Mouse (Mus musculus) urinary bladder, postnatal 36 days (tissue): ENCODE measurements at regions not wholly inside any gene's neighbourhood (a gene's known extent, or its start where the extent isn't known, plus 50 kb on each side); places are given as distances from the start of the nearest gene placed in this dataset.

Experiments used
- DNase-seq, 2 experiments: peaks; one replicate each; pipeline ENCODE4 v3.0.0; 2022; ENCODE audit warnings: low spot score in 2 of 2, mixed read lengths in 1 of 2

DNA sequence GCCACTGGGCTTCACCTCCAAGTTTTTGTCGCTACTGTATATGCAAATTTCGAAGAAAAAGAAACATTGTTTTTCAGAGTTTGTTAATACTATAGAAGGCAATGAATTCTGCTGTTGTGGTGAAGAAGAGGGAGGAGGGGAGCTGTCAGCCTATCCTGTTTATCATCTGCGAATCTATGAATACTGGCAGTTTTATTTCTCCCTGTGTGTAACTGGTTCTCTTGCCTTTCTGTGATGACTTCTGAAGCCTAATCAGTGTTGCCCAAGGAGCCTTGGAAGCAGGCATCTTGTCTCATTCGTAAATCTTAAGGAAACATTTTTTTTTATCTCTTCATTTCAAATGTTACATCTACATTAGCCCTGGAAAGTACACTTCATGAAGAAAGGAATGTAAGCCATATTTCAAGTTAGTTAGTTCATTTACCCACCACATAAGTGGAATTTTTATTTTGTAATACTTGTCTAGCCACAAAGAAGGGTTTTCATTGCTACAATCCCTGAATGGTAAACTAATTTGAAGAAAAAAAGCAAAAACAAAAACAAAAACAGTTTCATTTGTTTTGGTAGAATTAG lies 251.5 kb upstream of the Fn1 start:
- no peak for DNase-seq

DNA sequence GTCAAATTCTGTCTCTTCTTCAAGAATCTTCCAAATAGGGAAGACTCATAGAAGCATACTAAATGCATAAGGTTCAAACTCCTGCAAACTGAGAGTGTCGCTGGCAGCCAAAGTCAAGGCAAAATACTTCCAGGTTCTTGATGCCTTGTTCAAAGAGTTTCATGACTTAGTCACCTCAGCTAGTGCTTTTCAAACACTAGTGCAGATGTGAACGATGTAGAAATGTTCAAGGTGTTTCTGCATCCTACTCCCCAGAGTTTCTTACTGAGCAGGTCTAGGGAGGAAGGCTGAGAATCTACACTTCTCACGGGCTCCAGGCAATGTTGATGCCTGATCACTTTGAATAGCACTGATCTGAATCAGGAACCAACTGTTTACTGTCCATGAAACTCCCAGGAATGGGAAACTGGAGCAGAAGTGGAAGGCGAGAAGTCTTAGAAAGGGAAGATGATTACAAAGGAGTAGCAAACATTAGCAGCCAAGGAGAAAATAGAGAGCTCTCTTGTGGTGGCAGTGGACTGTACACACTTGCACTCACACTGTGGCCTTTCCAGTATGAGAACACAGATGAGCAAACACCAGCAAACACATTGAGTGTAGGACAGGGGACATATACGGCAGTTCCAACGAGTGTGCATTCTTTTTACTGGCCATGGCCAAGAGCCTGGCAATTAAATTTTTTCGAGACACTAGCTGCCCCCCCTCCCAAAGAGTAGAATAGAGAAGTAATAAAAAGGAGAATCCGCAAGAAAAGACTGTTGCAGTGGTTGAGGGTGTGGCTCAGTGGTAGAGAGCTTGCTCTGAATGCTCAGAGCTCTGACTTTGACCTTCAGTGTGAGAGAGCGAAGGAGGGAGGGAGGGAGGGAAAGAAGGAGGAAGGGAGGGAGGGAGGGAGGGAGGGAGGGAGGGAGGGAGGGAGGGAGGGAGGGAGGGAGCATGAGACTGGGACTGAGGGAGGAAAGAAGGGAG lies 247.4 kb upstream of the Fn1 start:
- no peak for DNase-seq

DNA sequence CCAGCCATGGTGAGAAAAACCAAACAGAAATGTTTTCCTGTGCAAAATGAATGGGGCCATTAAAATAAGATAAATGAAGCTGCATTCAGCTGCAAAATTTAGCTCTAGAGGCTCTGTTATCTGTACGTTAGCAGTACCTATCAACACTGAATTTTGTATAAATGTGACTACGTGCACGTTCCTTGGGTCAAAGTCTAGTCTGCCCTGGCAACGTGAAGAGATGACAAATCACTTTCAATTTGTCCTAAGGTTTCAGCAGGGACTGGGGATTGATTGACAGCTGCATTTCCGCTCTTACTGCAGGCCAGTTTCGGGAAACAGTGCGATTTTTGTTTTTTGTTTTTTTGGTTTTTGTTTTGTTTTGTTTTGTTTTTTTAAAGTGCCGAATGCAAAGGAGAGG lies 246.1 kb upstream of the Fn1 start:
- DNase-seq = no peak

- no peak for DNase-seq
Measured at GRCm38 (mm10) chr1:71898198-71898597, 245.2 kb upstream of the Fn1 start.

DNA sequence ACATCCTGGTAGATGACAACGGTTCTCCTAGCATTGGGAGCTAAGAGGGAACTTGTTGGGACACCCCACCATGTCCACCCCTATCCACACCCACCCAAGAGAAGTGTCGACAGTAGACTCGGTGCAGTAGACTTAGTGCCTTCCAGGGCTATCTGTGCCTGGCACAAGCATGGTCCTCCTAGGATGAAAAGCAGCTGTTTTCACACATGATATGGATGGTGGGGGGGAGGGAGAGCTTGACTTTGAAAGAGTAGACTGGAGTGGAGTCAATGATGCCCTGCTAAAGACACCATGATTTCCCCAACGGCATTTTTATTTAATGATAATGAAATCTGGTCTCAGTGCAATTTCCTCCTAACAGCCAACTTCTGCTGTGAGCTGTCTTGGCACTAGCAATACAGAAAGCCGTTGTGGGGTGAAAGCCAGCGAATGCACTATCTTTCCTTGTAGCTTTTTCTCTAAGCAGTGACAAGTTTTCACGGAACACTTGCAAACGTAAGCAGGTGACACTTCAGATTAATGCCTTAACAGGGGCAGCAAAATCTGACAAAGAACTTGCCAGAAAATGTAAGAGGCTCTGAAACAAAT lies 244.6 kb upstream of the Fn1 start:
- DNase-seq = peak in 1 of 2 experiments; percentile 23

DNA sequence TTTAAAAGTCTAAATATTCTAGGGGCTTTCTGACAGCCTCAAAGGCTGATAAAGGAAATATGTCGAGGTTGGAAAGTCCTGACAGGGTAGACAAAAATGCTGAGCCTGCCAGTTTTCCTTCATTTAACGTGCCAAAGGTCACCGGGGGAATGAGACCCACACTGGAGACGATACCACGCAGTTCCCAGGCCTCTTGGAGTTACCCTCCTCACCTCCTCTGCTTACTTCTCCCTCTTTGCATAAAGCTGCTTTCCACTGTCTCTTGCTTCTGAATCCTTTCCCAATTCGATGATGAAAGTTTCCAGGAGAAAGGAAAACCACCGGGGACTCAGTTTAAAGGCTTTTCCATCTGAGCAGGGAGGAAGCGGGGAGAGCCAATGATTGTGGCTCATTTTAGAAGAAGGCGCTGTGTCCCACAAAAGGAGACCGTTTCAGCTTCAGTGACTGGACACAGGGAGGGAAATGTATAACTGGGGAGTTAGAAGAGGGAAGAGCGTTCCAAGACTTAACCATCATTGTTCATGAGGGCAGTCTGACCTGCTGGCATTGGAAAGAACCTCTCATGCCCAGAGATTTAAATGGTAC lies 243.2 kb upstream of the Fn1 start:
- DNase-seq = no peak

GRCm38 (mm10) chr1:71893636-71894035 lies 240.6 kb upstream of the Fn1 start:
- peak in 1 of 2 experiments; percentile 23 for DNase-seq

GRCm38 (mm10) chr1:71887809-71888208 lies 234.8 kb upstream of the Fn1 start:
- no peak for DNase-seq

DNA sequence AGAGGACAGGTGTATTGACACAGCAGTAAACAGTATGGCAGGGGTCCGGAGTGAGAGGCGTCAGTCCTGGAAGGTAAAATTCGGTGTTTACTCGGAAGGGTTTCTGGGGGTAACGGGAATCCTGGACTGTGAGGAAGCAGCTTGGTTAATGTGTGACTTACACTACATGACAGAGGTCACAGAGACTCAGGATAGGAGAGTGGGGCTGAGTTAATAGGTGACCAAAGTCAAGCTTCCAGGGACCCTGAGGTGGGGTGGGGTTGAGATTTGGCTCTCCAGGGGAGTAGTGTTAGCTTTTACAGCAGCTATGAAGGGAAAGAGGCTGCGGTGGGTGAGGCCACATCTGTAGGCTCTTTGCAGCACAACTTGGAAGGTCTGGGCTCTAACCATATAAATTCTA lies 233.9 kb upstream of the Fn1 start:
- no peak for DNase-seq

GRCm38 (mm10) chr1:71886233-71886632 lies 233.2 kb upstream of the Fn1 start:
- no peak for DNase-seq

DNA sequence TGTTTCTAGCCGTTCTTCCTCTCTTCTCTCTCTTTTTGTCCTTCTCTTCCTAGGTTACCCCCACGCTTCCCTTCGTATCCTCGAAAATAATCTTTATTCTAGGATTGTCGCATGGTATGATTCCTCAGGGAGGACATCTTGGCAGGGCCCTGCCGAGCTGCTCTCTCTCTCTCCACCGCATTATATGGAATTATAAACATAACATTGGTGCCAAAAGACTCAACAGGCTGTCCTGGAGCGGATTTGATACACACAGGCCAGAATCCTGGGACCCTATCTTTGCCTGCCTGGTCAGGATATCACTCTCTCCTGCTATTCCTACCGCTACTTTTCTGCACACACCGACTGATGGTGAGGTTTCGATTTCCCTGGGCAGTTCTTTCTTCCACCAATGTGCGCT lies 228.9 kb upstream of the Fn1 start:
- no peak for DNase-seq

- DNase-seq = no peak
Measured at GRCm38 (mm10) chr1:71881191-71881590, 228.2 kb upstream of the Fn1 start.

DNA sequence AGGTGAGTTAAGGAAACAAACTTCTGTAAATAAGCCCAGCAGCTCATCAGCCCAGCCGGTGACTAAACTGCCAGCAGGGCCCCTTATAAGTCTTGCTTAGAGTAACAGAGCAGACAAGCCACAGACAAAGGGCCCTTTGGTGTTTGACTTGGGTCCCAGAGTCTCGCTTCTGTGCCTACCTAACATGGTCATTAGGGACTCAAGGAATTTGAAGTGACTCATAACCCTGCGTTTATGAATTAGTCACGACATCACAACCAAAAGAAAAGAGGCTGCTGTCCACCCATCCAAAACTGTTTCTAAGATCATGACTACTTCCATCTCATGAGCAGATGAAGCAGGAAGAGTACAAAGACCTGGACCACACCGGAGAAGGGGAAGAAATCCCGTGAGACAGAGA lies 227.5 kb upstream of the Fn1 start:
- no peak for DNase-seq

- DNase-seq = no peak
Measured at GRCm38 (mm10) chr1:71876712-71877401, 223.9 kb upstream of the Fn1 start.

DNA sequence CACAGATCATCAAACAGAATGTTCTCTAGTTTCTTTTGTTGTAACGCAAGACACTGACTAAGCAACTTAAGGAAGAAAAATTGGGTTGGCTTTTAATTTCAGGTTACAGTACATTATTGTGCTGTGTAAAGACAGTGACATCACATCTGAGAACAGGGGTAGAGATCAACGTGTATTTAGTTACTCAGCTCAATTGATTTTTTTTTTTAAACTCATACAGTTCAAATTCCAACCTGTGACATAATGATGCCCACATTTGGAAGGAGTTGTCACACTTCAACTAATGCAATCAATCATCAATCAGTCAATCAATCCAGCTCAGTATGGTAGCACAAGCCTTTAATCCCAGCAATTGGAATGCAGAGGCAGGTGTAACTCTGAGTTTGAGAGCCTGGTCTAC lies 221.0 kb upstream of the Fn1 start:
- no peak for DNase-seq

DNA sequence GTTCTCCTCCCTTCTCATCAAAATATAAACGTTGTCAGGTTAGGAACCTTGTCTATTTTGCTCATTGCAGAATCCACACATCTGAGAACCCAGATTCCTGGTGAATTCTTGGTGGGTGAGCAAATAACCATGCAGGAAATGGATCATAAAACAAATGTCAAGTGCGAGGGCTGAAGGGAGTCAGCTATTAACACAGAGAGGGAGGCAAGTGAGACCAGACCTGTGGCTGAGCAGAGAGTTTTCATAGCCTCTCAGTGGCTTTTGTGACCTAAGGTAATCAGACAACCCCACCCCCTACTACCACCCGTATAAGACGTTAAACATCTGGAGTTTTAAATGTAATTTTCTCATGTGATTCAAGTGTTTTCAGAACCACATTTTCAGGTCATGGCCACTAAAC lies 212.7 kb upstream of the Fn1 start:
- DNase-seq = no peak

DNA sequence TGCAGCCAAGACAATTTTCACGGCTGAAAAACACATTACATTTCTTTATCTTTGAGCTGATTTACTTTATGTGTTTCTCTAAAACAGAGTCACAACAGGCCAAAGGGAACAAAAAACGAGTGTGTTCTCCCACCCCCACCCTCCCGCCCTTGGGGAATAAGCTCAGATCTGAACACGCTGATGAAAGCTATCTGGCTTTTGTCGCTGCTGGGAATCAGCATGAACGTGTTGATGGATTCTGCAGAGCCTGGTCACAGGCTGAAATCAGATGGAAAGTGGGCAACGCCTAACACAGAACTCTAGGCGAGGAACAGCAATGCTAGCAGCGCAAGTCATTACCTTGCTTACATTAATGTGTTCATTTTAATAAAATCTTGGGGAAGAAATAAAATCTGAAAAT lies 211.7 kb upstream of the Fn1 start:
- DNase-seq = no peak

GRCm38 (mm10) chr1:71853212-71853611 lies 200.2 kb upstream of the Fn1 start:
- DNase-seq = no peak

DNA sequence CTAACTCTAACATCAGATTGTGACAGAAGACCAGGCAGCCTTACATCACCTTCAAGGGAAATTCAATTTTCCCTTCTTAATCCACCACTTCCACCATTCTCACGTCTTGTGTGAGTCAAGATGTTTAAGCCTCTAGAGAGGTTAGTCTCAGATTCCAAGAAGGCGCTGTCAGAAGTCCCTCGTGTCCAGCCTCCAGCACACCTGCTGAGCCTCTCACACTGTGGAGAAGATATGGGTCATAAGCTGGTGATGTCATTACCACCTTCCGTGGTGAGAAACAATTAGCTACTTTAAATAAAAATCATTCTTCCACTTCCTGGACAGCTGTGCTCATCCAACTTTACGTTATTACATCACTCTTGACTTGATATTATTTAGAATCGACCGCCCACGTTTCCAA lies 198.3 kb upstream of the Fn1 start:
- DNase-seq = no peak

- no peak for DNase-seq
Measured at GRCm38 (mm10) chr1:71848656-71849055, 195.7 kb upstream of the Fn1 start.

DNA sequence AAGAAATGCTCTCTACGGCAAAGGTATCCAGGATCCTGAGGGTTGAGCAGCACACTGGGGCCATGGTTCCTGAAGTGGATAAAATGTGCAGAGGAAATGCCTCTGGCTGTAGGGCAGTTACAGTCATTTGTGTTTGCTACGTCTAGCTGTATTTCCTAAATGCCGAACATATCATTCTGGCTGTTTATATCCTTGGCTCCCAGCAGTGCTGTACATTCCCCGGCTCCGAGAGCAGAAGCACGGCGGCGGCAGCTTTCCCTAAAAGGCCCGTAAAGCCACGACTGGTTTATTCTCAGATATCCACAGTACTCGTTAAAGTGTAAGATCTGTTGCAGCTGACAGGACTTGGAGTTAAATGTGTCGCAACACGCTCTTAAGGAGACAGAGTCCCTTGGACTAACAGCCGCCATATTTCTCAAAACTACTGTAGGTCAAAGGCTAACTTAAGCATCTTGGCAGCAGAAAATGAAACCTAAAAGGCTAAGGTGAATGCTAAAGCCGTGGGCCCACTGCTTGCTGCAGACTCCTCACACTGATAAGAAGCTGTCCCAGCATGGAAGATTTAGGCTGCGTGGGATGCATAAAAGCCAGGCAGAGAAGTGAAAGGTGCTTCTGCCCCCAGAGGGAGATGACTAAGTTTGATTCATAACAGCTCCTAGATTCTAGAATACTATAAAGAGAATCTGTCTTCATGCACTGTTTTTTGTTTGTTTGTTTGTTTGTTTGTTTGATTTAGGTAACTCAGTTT lies 192.1 kb upstream of the Fn1 start:
- peak in 1 of 2 experiments; percentile 19 for DNase-seq
